Mouse (Mus musculus) midbrain, embryonic 10.5 days (tissue): Measurements from ENCODE around the gene Grtp1. TPM values are rescaled to one million over a fixed set of nuclear protein-coding genes. Genes with fewer than 3 reads are reported as not detected.

Source experiments
- microRNA counts: library from miRNA; unstranded; fragments of <30 nt; microRNA quantifications from one replicate; lab custom pipeline; 2017
- microRNA-seq: library from miRNA; unstranded; fragments of <30 nt; microRNA quantifications from one replicate; pipeline ENCODE4, GENCODE M21; 2017
- polyA plus RNA-seq: library from polyadenylated mRNA; unstranded; fragments of >200 nt; fragmentation: Nextera tagmentation; extraction: Ambion mirVana; gene quantifications from 2 replicates; pipeline ENCODE4 v1.2.1, GENCODE M21; 2016

Gene Grtp1
- polyA plus RNA-seq, 1 experiment from 2014 or later: 22.3 TPM

MicroRNA genes within 50 kb of the gene (microRNA counts, 519-probe panel; counts per million panel counts)
- not detected for microRNA mmu-miR-1968 (lab: Ali Mortazavi, UCI)

Small RNAs within 50 kb of the gene (microRNA-seq; reads per million reads assigned to microRNA genes)
- gene Mir1968: 40.1 reads per million, percentile 39 among the genes with 10 or more reads in this experiment
- not detected for gene Mir7065

Other genes starting within 250 kb of the Grtp1 start
- 0.06 and 0.09 TPM in 2 replicates for gene F7, start 174.6 kb downstream of the Grtp1 start, polyA plus RNA-seq
- 0.98 and 1.4 TPM in 2 replicates for gene F10, start 163.3 kb downstream of the Grtp1 start, polyA plus RNA-seq
- gene Proz, start 139.7 kb downstream of the Grtp1 start, polyA plus RNA-seq: 0.29 and 0.32 TPM in 2 replicates
- gene Pcid2, start 95.2 kb downstream of the Grtp1 start, polyA plus RNA-seq: 58.8 and 60.7 TPM in 2 replicates
- 77.9 and 83.2 TPM in 2 replicates for gene Cul4a, start 95.0 kb downstream of the Grtp1 start, polyA plus RNA-seq
- 221 and 223 TPM in 2 replicates for gene Lamp1, start 41.5 kb downstream of the Grtp1 start, polyA plus RNA-seq
- gene Adprhl1, start 53.5 kb upstream of the Grtp1 start, polyA plus RNA-seq: 0.19 TPM in 1 of 2 replicates, not detected in the other
- gene Dcun1d2, start 87.5 kb upstream of the Grtp1 start, polyA plus RNA-seq: 28.5 and 28.6 TPM in 2 replicates
- 31.6 and 40.6 TPM in 2 replicates for gene Tmco3, start 87.6 kb upstream of the Grtp1 start, polyA plus RNA-seq
- gene Tfdp1, start 138.1 kb upstream of the Grtp1 start, polyA plus RNA-seq: 184 and 201 TPM in 2 replicates
- not detected in 2 replicates for gene Atp4b, start 196.2 kb upstream of the Grtp1 start, polyA plus RNA-seq
- 0.02 TPM in 1 of 2 replicates, not detected in the other for gene Grk1, start 204.5 kb upstream of the Grtp1 start, polyA plus RNA-seq
- 0.10 TPM in 1 of 2 replicates, not detected in the other for gene Tmem255b, start 234.6 kb upstream of the Grtp1 start, polyA plus RNA-seq